Mouse (Mus musculus) E14TG2a.4 (cell line): ENCODE measurements at regions not wholly inside any gene's neighbourhood (a gene's known extent, or its start where the extent isn't known, plus 50 kb on each side); places are given as distances from the start of the nearest gene placed in this dataset.

ENCODE experiments used
- CTCF ChIP-seq: conservative IDR thresholded peaks from 2 replicates; pipeline ENCODE4 v1.5.1; 2014; ENCODE audit warnings: low read length
- POU5F1 ChIP-seq: IDR thresholded peaks from 2 replicates; pipeline ENCODE4 v1.6.1; 2014; ENCODE audit warnings: low read length, borderline replicate concordance

DNA sequence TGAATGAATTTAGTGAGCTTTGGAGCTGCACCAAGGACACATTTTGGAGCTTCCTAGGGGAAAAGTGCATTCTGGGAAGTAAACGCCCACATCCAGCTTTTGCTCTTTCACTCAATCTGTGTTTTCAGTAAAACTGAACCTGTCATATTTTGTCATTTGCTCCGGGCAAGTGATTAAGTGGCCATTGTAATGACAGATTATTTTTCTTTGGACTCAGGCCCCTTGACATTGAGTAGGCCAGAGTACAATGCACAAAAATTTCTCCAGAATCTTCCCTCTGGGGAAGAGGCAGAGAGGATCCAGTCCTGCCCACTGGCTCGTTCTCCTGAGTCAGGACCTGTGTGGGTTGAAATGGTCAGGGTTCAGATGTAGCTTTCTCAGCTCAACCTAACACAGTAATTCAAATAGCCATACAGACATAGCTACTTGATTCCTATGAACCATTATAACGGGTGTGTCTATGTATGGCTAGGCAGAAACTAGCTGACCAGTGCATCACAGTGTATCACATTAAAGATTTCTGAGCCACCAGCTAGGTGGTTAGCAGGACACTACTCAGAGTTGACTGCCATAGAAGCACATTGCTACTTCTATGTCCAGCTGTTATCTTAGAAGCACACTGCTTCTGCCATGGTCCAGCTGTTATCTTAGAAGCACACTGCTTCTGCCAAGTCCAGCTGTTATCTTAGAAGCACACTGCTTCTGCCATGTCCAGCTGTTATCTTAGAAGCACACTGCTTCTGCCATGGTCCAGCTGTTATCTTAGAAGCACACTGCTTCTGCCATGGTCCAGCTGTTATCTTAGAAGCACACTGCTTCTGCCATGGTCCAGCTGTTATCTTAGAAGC lies 129.9 kb downstream of the Mtx2 start:
- no peak for TF ChIP-seq CTCF
- no peak for TF ChIP-seq POU5F1
